Mouse (Mus musculus): ENCODE measurements around the gene Glrx5.

GRCm38 (mm10) chr12:105091604-105092003 is 59.1 kb downstream of the Glrx5 start:
- TF ChIP-seq CTCF (conservative IDR thresholded peaks at IDR 0.05; ENCODE audit: low read length) = no peak
- TF ChIP-seq NANOG (IDR thresholded peaks at IDR 0.05; ENCODE audit: borderline replicate concordance, low read length) = no peak

Data from E14TG2a.4 (cell line).